ENCODE assay signal across 29 mouse cellular contexts in genomic region chr1:75635591-75635990, GRCm38 (mm10).
DNase-seq lines count a peak whose midpoint lies in the region; ATAC-seq and TF ChIP-seq lines count a peak whose summit lies in the region.
"Had no signal": no experiment of that assay in that cellular context is flagged by ENCODE, and none has a peak within 500 bp of the region (broad histone marks: within the 10 kb centered on the region; RNA-seq: fewer than 3 reads in every experiment).

No protein-coding gene starts in this region.

- no peak for TF ChIP-seq CTCF in C2C12 (IDR thresholded peaks at IDR 0.05; ENCODE audit: control insufficient read depth, insufficient read depth, insufficient read length)

- H3K4me2 ChIP-seq in kidney, embryonic 16.5 days (replicated peaks; ENCODE audit: low read depth, low read length), result no peak overlapping the region
- H3K4me2 ChIP-seq: embryonic facial prominence, embryonic 15.5 days; forebrain, embryonic 15.5 days; heart, embryonic 11.5 days; hindbrain, embryonic 12.5 days; intestine, embryonic 15.5 days; lung, embryonic 15.5 days; midbrain, embryonic 13.5 days; neural tube, embryonic 15.5 days; stomach, embryonic 15.5 days had no signal

- H3K79me2 ChIP-seq in C2C12 (ENCODE audit: control insufficient read depth, insufficient read depth), result no peaks in the 10 kb centered on the region

- H3K27me3 ChIP-seq in kidney, embryonic 16.5 days (ENCODE audit: insufficient read depth, low read length), result no peaks in the 10 kb centered on the region
- peaks cover 4% of the 10 kb centered on the region for H3K27me3 ChIP-seq in C2C12 (ENCODE audit: control insufficient read depth, insufficient read depth, insufficient read length)
- H3K27me3 ChIP-seq: embryonic facial prominence, embryonic 15.5 days; forebrain, embryonic 15.5 days; hindbrain, embryonic 12.5 days; intestine, embryonic 15.5 days; lung, embryonic 15.5 days; megakaryocyte, embryonic 14.5 days; neural tube, embryonic 15.5 days; stomach, embryonic 15.5 days had no signal

- no peaks in the 10 kb centered on the region for H3K79me3 ChIP-seq in C2C12 (ENCODE audit: low read depth)

- H3K36me3 ChIP-seq in kidney, embryonic 16.5 days (ENCODE audit: insufficient read depth, low read length), result no peaks in the 10 kb centered on the region
- no peaks in the 10 kb centered on the region for H3K36me3 ChIP-seq in C2C12 (ENCODE audit: control insufficient read depth, insufficient read depth)
- H3K36me3 ChIP-seq: embryonic facial prominence, embryonic 15.5 days; forebrain, embryonic 15.5 days; hindbrain, embryonic 12.5 days; intestine, embryonic 15.5 days; lung, embryonic 15.5 days; midbrain, embryonic 13.5 days; neural tube, embryonic 15.5 days; stomach, embryonic 15.5 days had no signal

- no peak overlapping the region for H3K27ac ChIP-seq in kidney, embryonic 16.5 days (ENCODE audit: low read length)
- H3K27ac ChIP-seq: embryonic facial prominence, embryonic 15.5 days; forebrain, embryonic 15.5 days; gastrocnemius, adult 2 months; hindbrain, embryonic 12.5 days; hindbrain, postnatal 0 days; intestine, embryonic 15.5 days; kidney, postnatal 0 days; lung, embryonic 15.5 days; midbrain, embryonic 13.5 days; neural tube, embryonic 15.5 days; stomach, embryonic 15.5 days had no signal

- H3K4me1 ChIP-seq in kidney, embryonic 16.5 days (ENCODE audit: insufficient read depth, low read length), result no peaks in the 10 kb centered on the region
- H3K4me1 ChIP-seq: forebrain, embryonic 15.5 days; hindbrain, embryonic 12.5 days; intestine, embryonic 15.5 days; lung, embryonic 15.5 days; megakaryocyte, embryonic 14.5 days; neural tube, embryonic 15.5 days; stomach, embryonic 15.5 days had no signal

- 83% methylated on average over 4 of the region's 4 CpGs for WGBS in kidney, embryonic 16.5 days

- H3K9me3 ChIP-seq in kidney, embryonic 16.5 days (ENCODE audit: low read length), result no peaks in the 10 kb centered on the region
- H3K9me3 ChIP-seq: embryonic facial prominence, embryonic 15.5 days; forebrain, embryonic 15.5 days; hindbrain, embryonic 12.5 days; intestine, embryonic 15.5 days; lung, embryonic 15.5 days; megakaryocyte, embryonic 14.5 days; midbrain, embryonic 13.5 days; neural tube, embryonic 15.5 days; stomach, embryonic 15.5 days had no signal

- no peak overlapping the region for H3K4me3 ChIP-seq in kidney, embryonic 16.5 days (ENCODE audit: low read length)
- no peak overlapping the region for H3K4me3 ChIP-seq in C2C12 (ENCODE audit: insufficient read depth, poor library complexity, severe bottlenecking)
- H3K4me3 ChIP-seq: embryonic facial prominence, embryonic 15.5 days; forebrain, embryonic 15.5 days; gastrocnemius, adult 2 months; hindbrain, embryonic 12.5 days; intestine, embryonic 15.5 days; lung, embryonic 15.5 days; megakaryocyte, embryonic 14.5 days; midbrain, embryonic 13.5 days; neural tube, embryonic 15.5 days; stomach, embryonic 15.5 days had no signal

- H3K9ac ChIP-seq in kidney, embryonic 16.5 days (replicated peaks; ENCODE audit: low read length), result no peak overlapping the region
- H3K9ac ChIP-seq: embryonic facial prominence, embryonic 15.5 days; forebrain, embryonic 15.5 days; hindbrain, embryonic 12.5 days; intestine, embryonic 15.5 days; lung, embryonic 15.5 days; midbrain, embryonic 13.5 days; neural tube, embryonic 15.5 days; stomach, embryonic 15.5 days had no signal

- peak; percentile 49 for DNase-seq in adrenal gland, adult 8-10 months
- no peak for DNase-seq in adrenal gland, postnatal 4 days (ENCODE audit: low spot score in 2 of 2)
- peak; percentile 24 for DNase-seq in kidney, adult 9 months
- DNase-seq in adrenal gland, postnatal 36 days, result peak; percentile 27 to 47
- DNase-seq in frontal cortex, postnatal 25 days (ENCODE audit: low spot score in 2 of 2), result no peak
- DNase-seq: cerebellum, adult 18-20 months; cerebellum, postnatal 10 days; gastrocnemius, adult 2 months; gastrocnemius, postnatal 36 days; heart, adult 18-20 months; heart, postnatal 36 days; liver; lung, postnatal 4 days; retina, postnatal 1 day; right cerebral cortex, postnatal 14 days had no signal

- no peak overlapping the region for H3ac ChIP-seq in C2C12 (ENCODE audit: control insufficient read depth, insufficient read length, low read depth)

- ATAC-seq in kidney, embryonic 16.5 days (ENCODE audit: low FRiP score, low TSS enrichment), result no peak
- ATAC-seq: forebrain, embryonic 15.5 days; hindbrain, postnatal 0 days; intestine, embryonic 15.5 days; midbrain, embryonic 13.5 days had no signal

TF ChIP-seq in C2C12, 6 proteins besides CTCF, POLR2A, EP300 and RAD21:
- TF ChIP-seq USF1 (IDR thresholded peaks at IDR 0.05; ENCODE audit: low read depth), result no peak
- no peak for TF ChIP-seq MYOD1 (IDR thresholded peaks at IDR 0.05; ENCODE audit: control insufficient read depth, insufficient read length, low read depth)
- TF ChIP-seq MAX (IDR thresholded peaks at IDR 0.05), result no peak
- no peak for TF ChIP-seq MYOG (IDR thresholded peaks at IDR 0.05; ENCODE audit: control insufficient read depth, extremely low read depth, insufficient read length)
- TF ChIP-seq CEBPB (IDR thresholded peaks at IDR 0.05; ENCODE audit: low read depth), result peak; percentile 81
- no peak for TF ChIP-seq FOSL1 (IDR thresholded peaks at IDR 0.05; ENCODE audit: insufficient read depth, low read length, poor library complexity, severe bottlenecking)

Comparison
In these comparisons a context has a peak if more than half of its experiments do, and no peak if none do; other contexts are left out.
1. DNase-seq: peak in adrenal gland, adult 8-10 months (single experiment), kidney, adult 9 months (single experiment) and adrenal gland, postnatal 36 days (2 of 2); none in adrenal gland, postnatal 4 days (0 of 2) and frontal cortex, postnatal 25 days (0 of 2).